Mouse (Mus musculus): ENCODE measurements around the gene Rmi1. TPM values are rescaled to one million over a fixed set of nuclear protein-coding genes. Genes with fewer than 3 reads are reported as not detected.

Gene Rmi1
- polyA plus RNA-seq, 1 experiment, result 10.3 TPM

Other genes with a start within 250 kb of the Rmi1 start
- 29.1 and 31.3 TPM in 2 replicates for gene Idnk, start 244.6 kb upstream of the Rmi1 start, polyA plus RNA-seq (2012; rRNA removed)
- gene Ubqln1, start 186.6 kb upstream of the Rmi1 start, polyA plus RNA-seq (2012; rRNA removed), result 203 and 215 TPM in 2 replicates
- gene Gkap1, start 126.5 kb upstream of the Rmi1 start, polyA plus RNA-seq (2012; rRNA removed), result 34.6 and 45.5 TPM in 2 replicates
- 0.20 and 0.70 TPM in 2 replicates for gene Kif27, start 43.1 kb upstream of the Rmi1 start, polyA plus RNA-seq (2012; rRNA removed)
- gene 2210016F16Rik, start 17.0 kb upstream of the Rmi1 start, polyA plus RNA-seq (2012; rRNA removed), result 30.9 and 32.5 TPM in 2 replicates
- 233 and 272 TPM in 2 replicates for gene Hnrnpk, start 1.1 kb downstream of the Rmi1 start, polyA plus RNA-seq (2012; rRNA removed)
- gene Slc28a3, start 208.6 kb downstream of the Rmi1 start, polyA plus RNA-seq (2012; rRNA removed), result 11.8 and 17.0 TPM in 2 replicates

All from gonadal fat pad, adult 2 months (tissue).